Mouse (Mus musculus) liver, adult 2 months (tissue): ENCODE measurements around the gene Arhgap42.

ENCODE experiments used
- CTCF ChIP-seq: fragments of 200-500 bp; IDR thresholded peaks from 2 replicates; pipeline ENCODE4 v1.5.1; 2011; ENCODE audit warnings: low read depth, low read length, control low read depth
- POLR2A ChIP-seq: fragments of 200-500 bp; IDR thresholded peaks from 2 replicates; pipeline ENCODE4 v1.6.1; 2011; ENCODE audit warnings: low read length, control low read depth; ENCODE audit not compliant: insufficient read depth; ENCODE audit errors: extremely low read depth

- no peak for TF ChIP-seq CTCF
- no peak for TF ChIP-seq POLR2A
Measured at GRCm38 (mm10) chr9:9144301-9145121, 94.4 kb downstream of the Arhgap42 start.
